Mouse (Mus musculus) T-cell, adult 66 days (primary cell): Measurements from ENCODE around the gene Nek5. TPM values are rescaled to one million over a fixed set of nuclear protein-coding genes. Genes with fewer than 3 reads are reported as not detected.

Experiments used
- total RNA-seq, 2 experiments: library from RNA; stranded (reverse); gene quantifications; 3 replicates in 1 of 2; 4 replicates in 1 of 2; pipeline ENCODE4 v1.2.4; 2023

Nek5 gene
- total RNA-seq: not detected

DNA sequence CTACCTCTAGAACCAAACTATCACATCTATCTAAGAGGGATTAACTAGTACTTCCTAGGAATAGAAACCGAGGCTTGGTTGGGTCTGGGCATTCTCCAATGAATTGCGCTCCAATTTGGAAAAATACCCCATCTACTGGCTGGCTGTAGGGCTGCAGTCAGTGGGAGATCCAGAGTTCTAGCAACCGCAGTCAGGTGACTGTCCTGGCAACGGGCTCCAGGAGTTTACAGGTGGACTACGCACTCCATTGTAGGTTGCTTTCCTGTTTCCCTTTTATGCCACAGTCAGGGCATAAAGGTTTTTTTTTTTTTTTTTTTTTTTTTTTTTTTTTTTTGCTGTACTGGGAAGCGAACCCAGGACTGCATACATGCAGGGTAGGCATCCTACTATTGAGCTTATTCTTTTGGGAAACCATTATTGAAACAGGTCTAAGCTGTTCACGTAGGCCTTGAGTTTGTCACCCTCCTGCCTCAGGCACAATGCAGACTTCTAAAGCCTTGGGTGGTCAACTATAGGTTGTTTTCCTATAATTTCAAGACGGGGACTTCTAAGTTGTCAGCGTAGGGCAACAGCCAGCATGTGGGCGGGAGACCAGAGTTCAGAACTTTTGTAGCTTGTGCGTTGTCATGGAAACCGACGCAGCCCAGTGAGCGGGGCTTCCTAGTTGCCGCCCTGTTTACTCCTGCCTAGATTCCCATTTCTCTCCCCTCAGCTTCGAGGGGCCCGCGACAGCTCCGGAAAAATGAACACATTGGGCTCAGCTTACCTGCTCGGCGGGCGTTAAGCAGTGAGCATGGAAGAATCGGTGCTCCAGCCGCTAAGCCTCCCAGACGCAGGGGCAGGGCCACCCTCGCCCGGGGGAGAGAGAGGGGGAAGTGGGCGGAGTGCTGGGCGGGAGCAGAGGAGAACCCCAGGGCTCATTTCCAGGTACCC is at the start of gene Nek5:
TSS of gene Nek5 (minus strand) at position 834 of the 933 bp plus-strand sequence.

DNA sequence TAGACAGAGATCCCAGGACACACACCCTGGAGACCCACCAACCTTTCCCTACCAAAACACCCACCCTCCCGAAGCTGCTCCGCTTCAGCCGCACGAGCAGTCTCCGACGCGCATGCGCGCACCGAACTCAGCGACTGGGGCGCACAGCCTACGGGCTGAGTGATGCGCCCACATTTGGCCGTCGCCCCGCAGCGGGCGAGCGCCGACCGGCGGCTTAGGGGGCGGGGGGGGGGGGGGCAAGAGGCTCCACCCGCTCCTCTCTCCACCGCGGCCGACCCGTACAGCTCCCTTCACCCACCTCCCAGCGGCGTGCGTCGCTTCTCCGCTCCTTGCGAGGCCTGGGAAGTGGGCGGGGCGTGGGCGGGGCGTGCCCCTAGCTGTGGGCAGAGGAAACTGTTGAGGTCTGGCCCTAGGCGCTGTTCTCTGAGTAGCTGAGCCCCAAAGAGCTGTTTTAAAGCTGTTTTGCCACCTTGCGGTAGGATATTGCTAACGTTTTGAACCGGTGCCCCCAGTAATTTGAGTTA is 41.3 kb upstream of the Nek5 start, which contains the start of gene Nek3:
TSS of gene Nek3 (minus strand) at position 356 of the 524 bp plus-strand sequence.

DNA sequence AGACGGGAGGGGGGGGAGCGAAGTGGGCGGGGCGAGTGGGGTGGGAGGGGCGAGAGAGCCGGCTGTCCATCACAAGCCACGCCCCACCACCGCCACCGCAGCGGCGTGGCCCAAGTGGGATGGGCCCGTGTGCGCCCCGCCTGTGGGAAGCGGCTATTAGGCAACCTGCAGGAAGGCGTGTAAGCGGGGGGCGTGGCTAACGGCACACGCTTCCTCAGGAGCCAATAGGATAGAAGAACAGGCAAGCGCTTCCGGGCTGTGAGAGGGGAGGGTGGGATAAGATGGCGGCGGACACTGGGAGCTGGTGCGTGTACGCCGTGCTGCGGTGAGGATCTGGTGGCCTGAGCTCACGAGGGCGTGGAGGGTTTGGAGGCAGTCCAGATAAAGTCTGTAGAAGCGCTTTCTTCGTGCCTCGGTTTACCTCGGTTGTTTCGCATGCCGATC is 64.4 kb downstream of the Nek5 start, which contains the start of gene Alg11:
TSS of gene Alg11 (plus strand) at position 276 of the 444 bp plus-strand sequence.

DNA sequence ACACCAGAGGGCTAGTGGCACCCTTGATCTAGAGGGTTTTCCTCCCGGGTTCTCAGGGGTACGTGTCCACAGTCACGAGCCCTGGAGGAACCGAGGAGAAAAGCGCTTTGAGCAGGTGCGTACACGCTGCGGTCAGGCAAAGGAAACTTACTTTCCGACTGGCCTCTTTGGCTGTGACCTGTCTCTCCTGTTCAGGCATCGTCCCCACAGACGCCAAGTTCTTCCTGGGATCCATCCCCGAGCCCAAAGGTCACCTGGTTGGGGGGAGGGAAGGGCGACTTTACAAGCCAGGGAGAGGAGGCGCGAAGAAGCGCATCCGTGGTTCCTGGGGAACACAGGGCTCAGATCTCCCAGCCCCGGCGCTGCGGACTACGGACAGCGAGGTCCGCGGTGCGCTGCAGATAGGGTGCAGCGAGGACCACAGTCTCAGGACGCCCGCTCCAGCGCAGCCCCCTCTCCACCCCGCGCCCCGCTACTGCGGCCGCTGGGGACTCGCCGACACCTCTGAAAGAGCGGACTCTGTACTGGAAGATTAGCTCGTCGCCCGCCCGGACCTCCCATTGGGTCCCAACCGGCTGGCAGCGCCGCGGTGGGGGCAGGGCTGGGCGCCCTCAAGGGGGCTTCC is 64.9 kb downstream of the Nek5 start, which contains the start of gene Atp7b:
TSS of gene Atp7b (minus strand) at position 485 of the 625 bp plus-strand sequence.

Other genes with a start within 250 kb of the Nek5 start
- not detected for gene Defb9, start 239.6 kb downstream of the Nek5 start, total RNA-seq
- gene Defb11, start 218.6 kb downstream of the Nek5 start, total RNA-seq: not detected
- gene Defb15, start 192.3 kb downstream of the Nek5 start, total RNA-seq: not detected
- gene Defb35, start 186.7 kb downstream of the Nek5 start, total RNA-seq: not detected
- gene Defb13, start 178.3 kb downstream of the Nek5 start, total RNA-seq: not detected
- not detected for gene Fam90a1a, start 166.3 kb downstream of the Nek5 start, total RNA-seq
- not detected for gene Ccdc70, start 155.3 kb downstream of the Nek5 start, total RNA-seq
- under 1 TPM in 1 of 2 experiments, not detected in 1; 0.53 TPM for gene Atp7b, start 64.7 kb downstream of the Nek5 start, total RNA-seq
- 10 to 100 TPM; 22.5 to 24.1 TPM for gene Alg11, start 64.3 kb downstream of the Nek5 start, total RNA-seq
- 1 to 10 TPM; 5.7 to 8.2 TPM for gene Nek3, start 41.4 kb upstream of the Nek5 start, total RNA-seq
- gene Ckap2, start 60.8 kb upstream of the Nek5 start, total RNA-seq: 1 to 10 TPM; 5.6 to 6.9 TPM
- gene Vps36, start 67.8 kb upstream of the Nek5 start, total RNA-seq: 10 to 100 TPM; 28.0 to 39.3 TPM
- gene Thsd1, start 102.3 kb upstream of the Nek5 start, total RNA-seq: under 1 TPM; 0.21 to 0.64 TPM
- gene Tpte, start 158.4 kb upstream of the Nek5 start, total RNA-seq: not detected